In genomic region chr9:115805224-115805623, GRCm38 (mm10) we compare ENCODE assay signal across 21 mouse cellular contexts.
DNase-seq lines count a peak whose midpoint lies in the region; ATAC-seq lines count a peak whose summit lies in the region.
"Had no signal": no experiment of that assay in that cellular context is flagged by ENCODE, and none has a peak within 500 bp of the region (broad histone marks: within the 10 kb centered on the region; RNA-seq: fewer than 3 reads in every experiment).

No protein-coding gene starts in this region.

- peaks cover 32% of the 10 kb centered on the region for H3K4me1 ChIP-seq in midbrain, embryonic 10.5 days
- no peaks in the 10 kb centered on the region for H3K4me1 ChIP-seq in midbrain, embryonic 15.5 days
- H3K4me1 ChIP-seq in forebrain, embryonic 14.5 days (ENCODE audit: control insufficient read depth, insufficient read depth, low read length): no peaks in the 10 kb centered on the region
- H3K4me1 ChIP-seq: embryonic facial prominence, embryonic 12.5 days; heart, embryonic 10.5 days; intestine, embryonic 15.5 days had no signal

- H3K36me3 ChIP-seq in midbrain, embryonic 10.5 days: no peaks in the 10 kb centered on the region
- no peaks in the 10 kb centered on the region for H3K36me3 ChIP-seq in midbrain, embryonic 15.5 days (replicated peaks)
- no peaks in the 10 kb centered on the region for H3K36me3 ChIP-seq in splenic B cell, adult 2 months (ENCODE audit: control insufficient read depth, insufficient read depth, low read length, poor library complexity, severe bottlenecking)
- H3K36me3 ChIP-seq in forebrain, embryonic 14.5 days (ENCODE audit: control insufficient read depth, insufficient read depth, low read length): no peaks in the 10 kb centered on the region
- H3K36me3 ChIP-seq: embryonic facial prominence, embryonic 12.5 days; heart, embryonic 10.5 days; intestine, embryonic 15.5 days had no signal

- 33% methylated on average over 4 of the region's 4 CpGs for WGBS in midbrain, embryonic 10.5 days
- 25% methylated on average over 4 of the region's 4 CpGs for WGBS in midbrain, embryonic 15.5 days
- 37% methylated on average over 4 of the region's 4 CpGs for WGBS in forebrain, embryonic 14.5 days

- no peak overlapping the region for H3K4me3 ChIP-seq in midbrain, embryonic 10.5 days
- no peak overlapping the region for H3K4me3 ChIP-seq in midbrain, embryonic 15.5 days
- H3K4me3 ChIP-seq in forebrain, embryonic 14.5 days (ENCODE audit: low read depth, low read length): no peak overlapping the region
- H3K4me3 ChIP-seq: embryonic facial prominence, embryonic 12.5 days; gastrocnemius, adult 2 months; heart, embryonic 10.5 days; intestine, embryonic 15.5 days had no signal

- no peak for ATAC-seq in midbrain, embryonic 15.5 days (replicated peaks)
- peak; percentile 87 for ATAC-seq in granulocyte monocyte progenitor cell, adult 5-6 weeks (replicated peaks; ENCODE audit: poor library complexity, severe bottlenecking)
- no peak for ATAC-seq in forebrain, embryonic 14.5 days
- ATAC-seq: forebrain, embryonic 16.5 days; intestine, embryonic 15.5 days had no signal

- no peaks in the 10 kb centered on the region for H3K27me3 ChIP-seq in midbrain, embryonic 10.5 days (ENCODE audit: low read depth, poor library complexity, severe bottlenecking)
- no peaks in the 10 kb centered on the region for H3K27me3 ChIP-seq in midbrain, embryonic 15.5 days (replicated peaks)
- H3K27me3 ChIP-seq in splenic B cell, adult 2 months (ENCODE audit: control insufficient read depth, insufficient read depth, low read length, poor library complexity, severe bottlenecking): no peaks in the 10 kb centered on the region
- H3K27me3 ChIP-seq in forebrain, embryonic 14.5 days (replicated peaks; ENCODE audit: control insufficient read depth, insufficient read depth, low read length): no peaks in the 10 kb centered on the region
- H3K27me3 ChIP-seq: embryonic facial prominence, embryonic 12.5 days; intestine, embryonic 15.5 days had no signal

- no peak overlapping the region for H3K9ac ChIP-seq in midbrain, embryonic 15.5 days
- H3K9ac ChIP-seq in forebrain, embryonic 14.5 days (ENCODE audit: low read length): no peak overlapping the region
- H3K9ac ChIP-seq: embryonic facial prominence, embryonic 12.5 days; hindbrain, embryonic 14.5 days; intestine, embryonic 15.5 days had no signal

- H3K4me2 ChIP-seq in midbrain, embryonic 15.5 days: no peak overlapping the region
- H3K4me2 ChIP-seq in forebrain, embryonic 14.5 days (ENCODE audit: low read length): no peak overlapping the region
- H3K4me2 ChIP-seq: embryonic facial prominence, embryonic 12.5 days; hindbrain, embryonic 14.5 days; intestine, embryonic 15.5 days had no signal

- no peaks in the 10 kb centered on the region for H3K9me3 ChIP-seq in midbrain, embryonic 10.5 days (replicated peaks)
- H3K9me3 ChIP-seq in midbrain, embryonic 15.5 days: no peaks in the 10 kb centered on the region
- no peaks in the 10 kb centered on the region for H3K9me3 ChIP-seq in forebrain, embryonic 14.5 days (replicated peaks; ENCODE audit: control insufficient read depth, low read length)
- H3K9me3 ChIP-seq: embryonic facial prominence, embryonic 12.5 days; heart, embryonic 10.5 days; intestine, embryonic 15.5 days had no signal

- peak overlapping the region; percentile 64 for H3K27ac ChIP-seq in midbrain, embryonic 10.5 days (replicated peaks)
- H3K27ac ChIP-seq in midbrain, embryonic 15.5 days: no peak overlapping the region
- no peak overlapping the region for H3K27ac ChIP-seq in forebrain, embryonic 14.5 days (ENCODE audit: low read depth, low read length)
- H3K27ac ChIP-seq: embryonic facial prominence, embryonic 12.5 days; gastrocnemius, adult 2 months; heart, embryonic 10.5 days; hindbrain, embryonic 14.5 days; intestine, embryonic 15.5 days had no signal

- no peak for DNase-seq in midbrain, embryonic 10.5 days (ENCODE audit: low spot score)
- DNase-seq in brain, adult 2 months (ENCODE audit: low read depth, low spot score): peak; percentile 7
- peak; percentile 8 for DNase-seq in splenic B cell, adult 2 months (ENCODE audit: low read depth, low spot score)
- DNase-seq in forebrain, embryonic 14.5 days (ENCODE audit: low spot score): no peak
- no peak for DNase-seq in thymus, postnatal 36 days
- DNase-seq: adrenal gland, postnatal 10 days; cerebellum, adult 18-20 months; cerebellum, adult 9-11 months; cerebellum, postnatal 36 days; gastrocnemius, adult 2 months; gastrocnemius, postnatal 36 days; heart, adult 18-20 months; heart, postnatal 10 days; heart, postnatal 4 days had no signal

Comparison
In these comparisons a context has a peak if more than half of its experiments do, and no peak if none do; other contexts are left out.
1. DNase-seq: peak in brain, adult 2 months (single experiment) and splenic B cell, adult 2 months (single experiment); none in midbrain, embryonic 10.5 days (single experiment), forebrain, embryonic 14.5 days (single experiment) and thymus, postnatal 36 days (0 of 2).